Mouse (Mus musculus) MEL (cell line): ENCODE data around the gene Dcst1. TPM values are rescaled to one million over a fixed set of nuclear protein-coding genes. Genes with fewer than 3 reads are reported as not detected.
A peak's percentile ranks its signal among the peaks of the same experiment; 100 is the strongest.

Experiments
- DNase-seq: peaks from one replicate; pipeline ENCODE4 v3.0.0; 2011; ENCODE audit warnings: low read depth, low spot score
- H3K27ac ChIP-seq: 2 replicates; pipeline ENCODE4 v1.5.1; 2012; ENCODE audit warnings: low read depth, mild to moderate bottlenecking, control low read depth, low read length, moderate library complexity; ENCODE audit not compliant: control insufficient read depth
- H3K27me3 ChIP-seq, 2 experiments: fragments of 150-350 bp in 1 of 2; sonication (generic) in 1 of 2; 2 replicates each; pipeline ENCODE4 v1.6.1; 2012; ENCODE audit warnings: low read length in 2 of 2, mild to moderate bottlenecking in 2 of 2, improper control_type of control experiment in 1 of 2, moderate library complexity in 1 of 2; ENCODE audit not compliant: insufficient read depth in 2 of 2, control insufficient read depth in 1 of 2
- H3K36me3 ChIP-seq, 2 experiments: 2 replicates each; pipeline ENCODE4 v1.6.1; 2012 to 2014; ENCODE audit warnings: low read length in 2 of 2, improper control_type of control experiment in 1 of 2, inconsistent platforms in 1 of 2, mild to moderate bottlenecking in 1 of 2; ENCODE audit not compliant: insufficient read depth in 2 of 2, control insufficient read depth in 1 of 2
- H3K4me1 ChIP-seq, 2 experiments: fragments of 150-350 bp in 1 of 2; sonication (generic) in 1 of 2; 2 replicates each; pipeline ENCODE4 v1.6.1; 2012; ENCODE audit warnings: low read length in 2 of 2, improper control_type of control experiment in 1 of 2, mild to moderate bottlenecking in 1 of 2; ENCODE audit not compliant: insufficient read depth in 2 of 2, control insufficient read depth in 1 of 2
- H3K4me3 ChIP-seq, 2 experiments: fragments of 150-350 bp in 1 of 2; sonication (generic) in 1 of 2; 2 replicates each; pipeline ENCODE4 v1.5.1; 2012; ENCODE audit warnings: low read depth in 2 of 2, low read length in 2 of 2, mild to moderate bottlenecking in 2 of 2, moderate library complexity in 2 of 2, control low read depth in 1 of 2, improper control_type of control experiment in 1 of 2; ENCODE audit not compliant: control insufficient read depth in 1 of 2, insufficient read depth in 1 of 2
- H3K79me2 ChIP-seq: 2 replicates; pipeline ENCODE4 v1.6.1; 2012; ENCODE audit warnings: mild to moderate bottlenecking, low read length, moderate library complexity; ENCODE audit not compliant: control insufficient read depth, poor library complexity, insufficient read depth
- H3K9ac ChIP-seq: 2 replicates; pipeline ENCODE4 v1.6.1; 2012; ENCODE audit warnings: low read depth, mild to moderate bottlenecking, control low read depth, low read length, moderate library complexity; ENCODE audit not compliant: control insufficient read depth, poor library complexity, severe bottlenecking
- H3K9me3 ChIP-seq: fragments of 150-350 bp; sonication (generic); replicated peaks from 2 replicates; pipeline ENCODE4 v1.6.1; 2012; ENCODE audit warnings: mild to moderate bottlenecking, low read length, improper control_type of control experiment, moderate library complexity; ENCODE audit not compliant: insufficient read depth
- CHD1 ChIP-seq: IDR thresholded peaks from 2 replicates; pipeline ENCODE4 v1.6.1; 2012; ENCODE audit warnings: low read depth, mild to moderate bottlenecking, inconsistent platforms, low read length, improper control_type of control experiment
- CTCF ChIP-seq, 3 experiments: IDR thresholded peaks in 2 of 3; conservative IDR thresholded peaks in 1 of 3; 2 replicates each; pipeline ENCODE4 v1.5.1; 2011 to 2012; ENCODE audit warnings: low read length in 3 of 3, low read depth in 2 of 3, mild to moderate bottlenecking in 2 of 3, improper control_type of control experiment in 1 of 3, inconsistent platforms in 1 of 3, mixed read lengths in 1 of 3, moderate library complexity in 1 of 3; ENCODE audit not compliant: control insufficient read depth in 1 of 3, insufficient read depth in 1 of 3, poor library complexity in 1 of 3, severe bottlenecking in 1 of 3
- ETS1 ChIP-seq: IDR thresholded peaks from 2 replicates; pipeline ENCODE4 v1.6.1; 2012; ENCODE audit warnings: low read depth, mild to moderate bottlenecking, inconsistent platforms, low read length, improper control_type of control experiment, moderate library complexity
- HCFC1 ChIP-seq: IDR thresholded peaks from 2 replicates; pipeline ENCODE4 v1.6.1; 2012; ENCODE audit warnings: low read depth, mild to moderate bottlenecking, inconsistent platforms, low read length, improper control_type of control experiment, moderate library complexity
- JUND ChIP-seq: IDR thresholded peaks from 2 replicates; pipeline ENCODE4 v1.6.1; 2011; ENCODE audit warnings: low read depth, mild to moderate bottlenecking, improper control_type of control experiment, low read length
- MAFK ChIP-seq: IDR thresholded peaks from 2 replicates; pipeline ENCODE4 v1.6.1; 2011; ENCODE audit warnings: low read depth, mild to moderate bottlenecking, low read length, improper control_type of control experiment, borderline replicate concordance
- MAX ChIP-seq: IDR thresholded peaks from 2 replicates; pipeline ENCODE4 v1.6.1; 2011; ENCODE audit warnings: low read length, improper control_type of control experiment
- MAZ ChIP-seq: IDR thresholded peaks from 2 replicates; pipeline ENCODE4 v1.6.1; 2012; ENCODE audit warnings: low read depth, mild to moderate bottlenecking, inconsistent platforms, low read length, improper control_type of control experiment
- MXI1 ChIP-seq: IDR thresholded peaks from 2 replicates; pipeline ENCODE4 v1.6.1; 2011; ENCODE audit warnings: mild to moderate bottlenecking, low read depth, low read length, improper control_type of control experiment
- MYB ChIP-seq: IDR thresholded peaks from 2 replicates; pipeline ENCODE4 v1.6.1; 2011; ENCODE audit warnings: mild to moderate bottlenecking, low read depth, low read length, improper control_type of control experiment
- NELFE ChIP-seq: IDR thresholded peaks from 2 replicates; pipeline ENCODE4 v1.6.1; 2011; ENCODE audit warnings: low read depth, low read length, improper control_type of control experiment
- NRF1 ChIP-seq: IDR thresholded peaks from 2 replicates; pipeline ENCODE4 v1.6.1; 2014; ENCODE audit warnings: low read depth, mild to moderate bottlenecking, inconsistent platforms, low read length, improper control_type of control experiment, moderate library complexity; ENCODE audit not compliant: poor library complexity, insufficient read depth, severe bottlenecking
- RCOR1 ChIP-seq: IDR thresholded peaks from 2 replicates; pipeline ENCODE4 v1.6.1; 2012; ENCODE audit warnings: low read depth, mild to moderate bottlenecking, inconsistent platforms, low read length, improper control_type of control experiment
- SIN3A ChIP-seq: IDR thresholded peaks from 2 replicates; pipeline ENCODE4 v1.6.1; 2012; ENCODE audit warnings: low read length, improper control_type of control experiment, inconsistent platforms
- TCF12 ChIP-seq: IDR thresholded peaks from 2 replicates; pipeline ENCODE4 v1.6.1; 2014; ENCODE audit warnings: low read depth, mild to moderate bottlenecking, inconsistent platforms, low read length, improper control_type of control experiment, moderate library complexity
- UBTF ChIP-seq: IDR thresholded peaks from 2 replicates; pipeline ENCODE4 v1.6.1; 2012; ENCODE audit warnings: low read depth, mild to moderate bottlenecking, inconsistent platforms, low read length, improper control_type of control experiment, moderate library complexity, borderline replicate concordance; ENCODE audit not compliant: insufficient read depth
- USF1 ChIP-seq: IDR thresholded peaks from 2 replicates; pipeline ENCODE4 v1.6.1; 2014; ENCODE audit warnings: low read depth, mild to moderate bottlenecking, inconsistent platforms, low read length, improper control_type of control experiment, moderate library complexity
- ZC3H11A ChIP-seq: IDR thresholded peaks from 2 replicates; pipeline ENCODE4 v1.6.1; 2012; ENCODE audit warnings: low read depth, mild to moderate bottlenecking, inconsistent platforms, low read length, improper control_type of control experiment
- ZKSCAN1 ChIP-seq: IDR thresholded peaks from 2 replicates; pipeline ENCODE4 v1.6.1; 2012; ENCODE audit warnings: low read depth, mild to moderate bottlenecking, inconsistent platforms, low read length, improper control_type of control experiment, moderate library complexity
- polyA plus RNA-seq, 2 experiments: library from polyadenylated mRNA; stranded (reverse) in 1 of 2; unstranded in 1 of 2; fragments of >175 nt in 1 of 2; fragments of >200 nt in 1 of 2; gene quantifications; 2 replicates each; pipeline versions ENCODE4 v1.2.1 to v1.2.4; 2012; ENCODE audit warnings: low replicate concordance in 2 of 2, low read depth in 1 of 2; ENCODE audit not compliant: insufficient read length in 2 of 2, insufficient read depth in 1 of 2, missing spikeins in 1 of 2
- total RNA-seq: library from RNA; depleted of rRNA; stranded (reverse); fragments of 300-350 nt; gene quantifications from 2 replicates; pipeline ENCODE4 v1.2.3, GENCODE M21; 2012

The Dcst1 gene
- total and polyA plus RNA-seq, 3 experiments: 0.08 to 0.29 TPM; not detected in 1

DNA sequence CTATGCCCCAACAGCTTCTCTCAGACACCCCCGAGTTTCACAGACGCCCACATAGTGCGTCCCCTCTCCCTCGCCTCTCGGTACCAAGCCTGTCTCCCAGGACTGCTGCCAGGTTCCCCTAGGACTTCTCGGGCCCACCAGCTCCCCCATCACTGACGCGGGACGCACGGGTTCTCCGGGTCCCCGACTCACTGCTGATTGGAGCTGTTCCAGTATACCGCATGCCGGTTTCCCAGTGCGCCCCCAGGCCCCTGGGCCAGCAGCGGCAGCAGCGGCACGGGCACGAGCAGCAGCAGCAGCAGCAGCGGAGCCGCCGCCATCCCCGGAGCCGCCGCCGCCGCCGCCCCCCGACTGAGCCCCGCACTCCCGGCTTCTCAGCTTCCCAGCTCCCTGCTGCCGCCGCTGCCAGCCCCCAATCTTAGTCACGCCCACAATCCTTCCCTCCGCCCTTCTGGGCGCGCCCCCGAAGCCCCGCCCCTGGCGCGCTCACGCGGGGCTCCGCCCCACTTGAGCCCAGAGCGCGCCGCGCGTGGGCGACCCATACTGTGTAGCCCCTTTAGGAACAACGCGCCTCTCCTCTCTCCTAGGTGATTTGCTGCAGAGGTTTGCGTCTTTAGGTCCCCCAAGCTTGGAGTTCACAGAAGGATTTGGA is 42.4 kb downstream of the Dcst1 start, which contains the start of gene Efna3:
Gene Efna3, minus strand, starts transcription at position 452 of the 652 bp plus-strand sequence.
- Histone ChIP-seq H3K9ac (peak within 1 kb of the TSS; percentile 51), H3K27me3 (peaks cover 15 to 22% of the 10 kb centered on the region in 2 experiments), H3K9me3 (no peaks in the 10 kb centered on the region), H3K4me1 (peaks cover 7 to 8% of the 10 kb centered on the region in 2 experiments), H3K36me3 (no peaks in the 10 kb centered on the region), H3K4me3 (peak within 1 kb of the TSS; percentile 59 to 74), H3K27ac (no peak within 1 kb of the TSS), H3K79me2 (no peaks in the 10 kb centered on the region)
- DNase-seq: peak; percentile 83
- TF ChIP-seq USF1: 0 out of 2 replicates have a peak, but pooled peaks have one; percentile 30
- 0 out of 2 replicates have a peak, but pooled peaks have one; percentile 31 for TF ChIP-seq HCFC1
- no peak for TF ChIP-seq CTCF (IDR thresholded peaks at IDR 0.05 in 2 of 3, conservative IDR thresholded peaks at IDR 0.05 in 1 of 3; ENCODE audit: control insufficient read depth in 1 of 3, insufficient read depth in 1 of 3, low read depth in 2 of 3, low read length in 3 of 3, poor library complexity in 1 of 3, severe bottlenecking in 1 of 3)
- no peak for TF ChIP-seq NELFE
- no peak for TF ChIP-seq SIN3A
- TF ChIP-seq MXI1: peak; percentile 43; the same call in 1 of the 2 replicates
- TF ChIP-seq, all 39 proteins: peak for 3

DNA sequence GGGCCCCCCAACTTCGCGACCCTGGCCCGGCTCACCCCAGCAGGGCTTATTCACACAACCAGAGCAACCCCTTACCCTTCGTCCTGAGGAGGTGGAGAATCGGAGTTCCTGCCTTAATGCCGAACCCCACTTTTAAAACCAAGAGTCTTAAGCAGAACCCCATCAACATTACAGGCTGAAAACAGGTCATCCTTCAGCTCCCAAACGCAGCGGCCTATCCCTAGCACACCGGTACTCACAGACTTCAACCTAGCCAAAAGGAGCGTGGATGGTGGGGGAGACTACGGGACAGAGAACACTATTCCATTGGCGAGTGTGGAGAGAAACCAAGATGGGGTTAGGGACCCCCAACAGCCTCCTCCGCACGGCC is 42.9 kb downstream of the Dcst1 start:
- DNase-seq: peak; percentile 41
- TF ChIP-seq ZC3H11A (no peak), CHD1 (no peak), MXI1 (no peak; the same call in 1 of the 2 replicates), ZKSCAN1 (no peak), MYB (no peak)
- H3K27ac ChIP-seq: no peak overlapping the region
- peak overlapping the region; percentile 51 for H3K9ac ChIP-seq
- no peaks in the 10 kb centered on the region for H3K36me3 ChIP-seq
- peaks cover 7 to 8% of the 10 kb centered on the region in 2 experiments for H3K4me1 ChIP-seq
- peaks cover 15 to 21% of the 10 kb centered on the region in 2 experiments for H3K27me3 ChIP-seq
- peak overlapping the region; percentile 59 to 74 for H3K4me3 ChIP-seq
- no peaks in the 10 kb centered on the region for H3K79me2 ChIP-seq
- no peaks in the 10 kb centered on the region for H3K9me3 ChIP-seq

DNA sequence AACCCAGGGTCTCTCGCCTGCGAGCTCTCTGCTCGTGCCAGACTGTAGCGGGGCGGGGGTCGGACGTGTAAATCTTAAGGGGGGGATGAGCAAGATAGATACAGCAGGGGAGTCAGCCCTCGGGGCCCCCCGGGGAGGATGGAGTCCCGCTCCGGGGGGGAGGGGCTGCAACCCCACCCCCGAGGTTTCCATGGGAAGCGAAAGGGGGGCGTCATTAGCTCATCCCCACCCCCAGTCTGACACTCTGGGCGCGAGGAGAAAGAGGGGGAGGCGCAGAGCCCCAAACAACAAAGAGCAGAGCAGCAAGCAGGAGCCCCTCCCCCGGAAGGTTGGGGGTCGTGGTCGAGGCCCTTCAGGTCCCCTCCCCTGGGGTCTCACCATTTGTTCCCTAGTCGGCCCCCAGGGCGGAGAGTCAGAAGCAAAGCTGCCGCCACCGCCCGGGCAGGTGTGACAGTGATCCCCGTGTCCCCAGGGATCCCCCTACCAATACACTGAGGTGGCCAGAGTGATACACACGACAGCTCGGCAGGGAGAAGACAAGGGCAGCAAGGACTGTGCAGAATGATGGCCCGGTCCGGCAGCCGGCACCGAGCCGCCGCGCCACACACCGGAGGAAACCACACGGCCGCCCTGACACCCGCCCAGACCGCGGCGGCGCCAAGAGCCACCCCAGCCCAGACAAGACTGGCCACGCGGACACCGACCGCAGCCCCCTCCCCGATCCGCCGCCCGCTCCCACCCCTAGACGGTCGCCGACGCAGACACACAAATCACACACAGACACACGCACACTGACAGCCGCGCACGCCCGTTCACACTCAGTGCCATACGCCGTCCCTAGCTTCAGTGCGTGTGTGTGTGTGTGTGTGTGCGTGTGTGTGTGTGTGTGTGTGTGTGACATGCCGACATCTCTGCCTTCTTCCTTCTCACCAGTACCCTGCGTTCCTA is 43.6 kb downstream of the Dcst1 start:
- Histone ChIP-seq H3K4me1 (peaks cover 7 to 8% of the 10 kb centered on the region in 2 experiments), H3K27me3 (peaks cover 15 to 21% of the 10 kb centered on the region in 2 experiments)
- peak; percentile 36 for DNase-seq
- no peak for TF ChIP-seq TCF12
- no peak for TF ChIP-seq HCFC1
- TF ChIP-seq NRF1: no peak
- TF ChIP-seq ZKSCAN1: no peak
- TF ChIP-seq RCOR1: no peak
- no peak for TF ChIP-seq USF1
- TF ChIP-seq UBTF: no peak
- TF ChIP-seq CHD1: no peak
- no peak for TF ChIP-seq JUND
- no peak for TF ChIP-seq MAX
- no peak for TF ChIP-seq MAFK
- no peak; the same call in 1 of the 2 replicates for TF ChIP-seq MAZ
- no peak for TF ChIP-seq ETS1
- TF ChIP-seq, all 39 proteins: peak for 0
- Histone ChIP-seq H3K9ac (no peak overlapping the region), H3K27ac (no peak overlapping the region), H3K9me3 (no peaks in the 10 kb centered on the region), H3K4me3 (peak overlapping the region; percentile 59 to 74; a peak in 3 of 4 replicates), H3K79me2 (no peaks in the 10 kb centered on the region), H3K36me3 (no peaks in the 10 kb centered on the region)
